Mouse (Mus musculus): ENCODE measurements at regions not wholly inside any gene's neighbourhood (a gene's known extent, or its start where the extent isn't known, plus 50 kb on each side); places are given as distances from the start of the nearest gene placed in this dataset.

GRCm38 (mm10) chr1:194334752-194335719, 283.0 kb upstream of the Plxna2 start:
- no peak for DNase-seq

GRCm38 (mm10) chr1:194332639-194333038, 285.4 kb upstream of the Plxna2 start:
- DNase-seq: no peak

- no peak for DNase-seq
Measured at GRCm38 (mm10) chr1:194330471-194330870, 287.5 kb upstream of the Plxna2 start.

GRCm38 (mm10) chr1:194320320-194321036, 297.5 kb upstream of the Plxna2 start:
- no peak for DNase-seq

GRCm38 (mm10) chr1:194318351-194318750, 299.7 kb upstream of the Plxna2 start:
- no peak for DNase-seq

- DNase-seq: no peak
Measured at GRCm38 (mm10) chr1:194315593-194315992, 302.4 kb upstream of the Plxna2 start.

DNA sequence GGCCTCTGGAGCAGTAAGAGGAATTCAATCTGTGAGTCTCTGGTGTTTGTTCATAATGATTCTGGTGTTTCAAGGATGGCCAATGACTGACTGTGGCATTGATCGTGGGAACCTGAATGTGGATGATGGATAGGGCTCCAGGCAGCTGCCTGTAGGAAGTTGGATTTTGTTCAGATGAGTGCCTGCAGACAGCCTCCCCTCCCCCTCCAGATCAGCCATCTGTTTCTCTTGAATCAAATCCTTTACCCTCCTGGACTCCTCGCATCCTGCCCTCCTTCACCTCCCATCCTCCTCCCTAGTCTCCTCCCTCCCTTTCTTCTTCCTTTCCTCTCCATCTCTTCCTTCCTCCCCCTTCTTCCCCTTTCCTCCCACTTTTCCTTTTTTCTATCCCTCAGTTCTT, 307.6 kb upstream of the Plxna2 start:
- DNase-seq: no peak

DNA sequence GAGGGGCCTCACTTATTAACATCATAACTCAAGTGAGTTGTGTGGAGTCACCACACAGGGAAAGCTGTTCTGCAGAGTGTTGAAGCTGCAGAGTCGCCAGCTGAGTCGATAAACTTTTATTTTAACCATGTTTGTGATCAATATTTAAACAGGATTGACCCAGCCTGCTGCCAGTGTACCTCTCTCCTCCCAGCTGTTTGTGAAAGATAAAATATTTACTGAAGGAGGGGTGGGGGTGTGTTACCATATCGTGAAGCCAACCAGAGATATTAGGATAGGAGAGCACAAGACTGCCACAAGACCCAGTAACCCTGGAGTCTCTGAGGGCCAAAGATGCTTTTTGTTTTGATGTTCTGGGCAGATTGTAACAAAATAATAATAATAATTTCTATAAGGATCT, 309.4 kb upstream of the Plxna2 start:
- DNase-seq: no peak

DNA sequence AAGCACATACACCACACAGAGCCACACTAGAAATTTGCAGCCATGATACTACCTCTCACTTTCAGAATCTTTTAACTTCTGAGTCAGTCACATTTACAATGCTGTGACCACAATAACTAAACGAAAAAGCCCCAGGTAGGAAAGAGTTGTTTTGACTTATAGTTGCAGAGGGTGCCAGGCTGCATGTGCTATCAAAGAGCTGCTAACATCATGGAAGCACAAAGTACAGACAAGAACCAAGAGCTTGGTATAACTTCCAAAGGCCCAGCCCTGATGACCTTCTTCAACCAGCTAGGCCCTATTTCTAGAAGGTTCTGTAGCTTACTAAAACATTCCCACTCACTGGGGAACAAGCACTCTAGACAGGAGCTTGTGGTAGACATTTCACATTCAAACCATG, 314.1 kb upstream of the Plxna2 start:
- no peak for DNase-seq

GRCm38 (mm10) chr1:194302775-194303174, 315.2 kb upstream of the Plxna2 start:
- DNase-seq: no peak

- DNase-seq: peak; percentile 21
Measured at GRCm38 (mm10) chr1:194281941-194282340, 336.1 kb upstream of the Plxna2 start.

DNA sequence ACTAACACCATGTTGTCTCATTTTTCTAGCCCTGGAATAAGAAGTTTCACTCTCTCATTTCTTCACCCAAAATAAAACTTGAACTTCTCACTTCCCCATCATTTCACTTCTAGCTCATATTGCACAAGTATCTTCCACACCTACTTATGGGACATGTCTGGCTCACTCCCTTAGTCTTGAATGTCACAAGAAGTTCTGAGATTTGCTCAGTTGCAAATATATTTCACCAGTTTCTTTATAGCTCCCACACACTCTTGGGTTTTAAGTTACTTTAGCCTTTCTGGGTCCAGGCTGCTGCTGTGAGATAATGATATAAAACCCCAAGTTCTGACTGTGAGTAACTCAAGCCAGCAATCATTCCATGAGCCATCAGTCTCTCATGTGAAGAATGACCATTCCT, 350.0 kb upstream of the Plxna2 start:
- no peak for DNase-seq

- DNase-seq: no peak
Measured at GRCm38 (mm10) chr1:194262374-194262773, 355.6 kb upstream of the Plxna2 start.

GRCm38 (mm10) chr1:194259957-194260356, 358.1 kb upstream of the Plxna2 start:
- DNase-seq: no peak

DNA sequence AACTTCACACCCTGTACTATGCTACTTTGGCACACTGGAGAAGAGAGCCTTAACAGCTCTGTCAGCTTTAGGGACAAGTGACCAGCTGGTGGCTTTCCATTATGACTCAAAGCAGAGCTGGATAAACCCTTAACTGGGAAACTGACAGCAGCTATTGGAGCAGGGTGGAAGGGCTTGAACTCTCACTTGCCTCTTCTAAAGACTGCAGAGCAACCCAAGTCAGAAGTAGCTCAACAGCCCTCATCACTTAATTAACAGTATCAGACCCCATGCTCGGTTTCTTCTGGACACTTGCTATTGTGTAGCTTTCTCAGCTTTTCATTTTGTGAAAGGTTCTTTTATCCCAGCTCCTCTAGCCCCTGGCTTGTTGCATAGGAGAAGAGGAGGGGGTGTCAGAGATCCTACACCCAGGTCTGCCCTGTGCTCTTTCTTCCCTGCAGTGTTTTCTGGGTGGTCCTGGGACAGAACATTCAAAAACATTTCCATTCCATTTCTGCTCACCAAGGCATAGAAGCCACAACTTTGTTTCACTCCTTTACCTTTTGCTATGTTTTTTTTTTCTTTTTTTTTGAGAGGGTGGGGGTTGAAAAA, 373.1 kb upstream of the Plxna2 start:
- no peak for DNase-seq

DNA sequence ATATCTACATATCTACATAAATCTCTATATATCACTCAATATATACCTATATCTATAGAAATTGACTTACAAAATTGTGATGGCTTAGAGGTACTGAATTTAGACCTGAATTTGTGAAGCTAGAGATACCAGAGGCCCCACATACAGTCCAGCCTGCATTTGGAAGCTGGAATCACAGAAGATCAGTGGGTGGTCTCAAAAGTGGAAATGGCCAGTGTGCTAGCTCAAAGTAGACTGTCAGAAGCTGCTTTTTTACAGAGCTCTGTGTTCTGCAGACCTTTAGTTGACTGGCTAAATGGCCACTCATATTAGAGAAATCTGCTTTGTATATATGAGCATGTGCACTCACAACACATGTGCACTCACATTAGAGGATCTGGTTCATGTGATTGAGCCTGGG, 376.9 kb upstream of the Plxna2 start:
- no peak for DNase-seq

DNA sequence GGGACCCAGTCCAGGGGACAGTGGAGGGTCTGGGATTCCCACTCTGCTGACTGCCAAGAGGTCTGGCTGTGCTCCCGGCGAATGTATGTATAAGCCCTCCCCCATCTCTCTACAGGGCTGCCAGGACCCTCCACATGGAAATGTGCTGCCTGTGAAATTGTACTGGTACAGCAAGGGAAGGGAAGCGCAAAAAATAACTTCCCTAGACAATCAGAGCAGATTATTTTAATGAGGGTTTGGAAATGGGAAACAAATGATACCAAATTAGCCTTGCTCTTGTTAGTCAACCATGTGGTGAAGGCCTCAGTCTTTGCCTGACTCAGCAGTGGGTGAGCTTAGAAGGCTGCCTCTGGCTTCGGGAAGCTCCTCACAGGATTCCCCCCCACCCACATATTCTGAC, 386.8 kb upstream of the Plxna2 start:
- DNase-seq: peak; percentile 24

DNA sequence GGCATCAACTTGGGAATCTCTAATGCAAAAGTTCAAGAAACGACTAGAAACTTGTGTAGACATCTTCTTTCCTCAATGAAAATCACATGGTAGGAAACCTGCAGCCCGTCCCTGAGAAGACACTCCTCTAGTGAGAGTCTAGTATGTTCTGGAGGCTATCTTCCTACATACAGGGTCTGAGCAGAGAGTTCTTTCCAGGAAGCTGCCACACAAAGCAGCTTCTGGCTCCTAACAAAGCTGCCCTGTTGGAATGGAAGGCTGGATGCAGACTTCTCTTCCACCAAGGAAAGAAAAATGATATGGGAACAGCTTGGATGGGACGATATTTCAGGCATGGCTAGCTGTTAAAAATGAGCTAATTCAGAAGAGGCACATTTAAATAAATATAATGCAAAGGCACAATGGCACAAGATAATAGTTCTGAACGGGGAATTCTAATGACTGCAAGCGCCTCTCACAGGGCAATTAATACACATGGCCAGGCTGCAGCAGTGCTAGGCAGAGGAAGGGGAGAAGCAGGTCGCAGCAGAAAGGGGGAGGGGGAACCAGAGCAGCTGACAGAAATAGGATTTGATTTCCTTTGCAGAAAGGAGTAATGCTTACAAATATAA, 391.4 kb upstream of the Plxna2 start:
- no peak for DNase-seq

- no peak for DNase-seq
Measured at GRCm38 (mm10) chr1:194225786-194226185, 392.2 kb upstream of the Plxna2 start.

DNA sequence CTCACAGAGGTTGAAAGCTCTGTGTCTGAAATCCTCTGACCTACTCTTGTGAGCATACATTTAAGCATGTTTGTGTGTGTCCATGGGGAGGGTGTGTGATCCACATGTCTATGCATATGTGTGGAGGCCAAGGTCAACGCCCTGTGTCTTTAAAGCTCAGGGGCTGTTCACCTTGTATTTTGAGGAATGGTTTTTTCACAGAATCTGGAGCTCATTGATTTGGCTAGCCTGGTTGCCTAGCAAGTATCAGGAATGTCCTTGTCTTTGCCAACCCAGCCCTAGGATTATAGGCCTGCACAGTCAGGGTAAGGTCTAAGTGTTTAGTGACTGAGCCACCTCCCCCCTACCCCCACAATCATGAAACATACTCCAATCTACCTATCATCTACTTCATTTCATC, 394.0 kb upstream of the Plxna2 start:
- DNase-seq: no peak

DNA sequence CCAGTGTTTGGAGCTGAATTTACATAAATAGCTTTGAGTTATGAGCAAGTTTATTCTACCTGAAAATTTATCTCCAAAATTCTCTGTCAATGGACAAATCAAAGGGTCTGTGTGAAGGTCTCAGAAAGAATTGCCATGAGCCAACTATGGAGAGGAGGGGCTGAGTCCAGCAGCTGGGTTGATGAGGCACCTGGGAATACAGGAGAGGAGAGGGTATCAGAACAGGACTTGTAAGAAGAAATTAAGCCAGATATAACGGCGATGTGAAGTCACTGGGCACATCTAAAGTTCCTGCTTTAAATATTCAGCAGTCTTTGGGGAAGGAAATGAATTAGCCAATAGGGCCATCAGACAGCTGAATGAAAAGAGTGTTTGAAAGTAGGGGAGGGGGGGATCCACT, 394.4 kb upstream of the Plxna2 start:
- DNase-seq: no peak

GRCm38 (mm10) chr1:194223015-194223414, 395.0 kb upstream of the Plxna2 start:
- DNase-seq: peak; percentile 72
